Mouse (Mus musculus): ENCODE results near the gene Tiam2. TPM values are rescaled to one million over a fixed set of nuclear protein-coding genes. Genes with fewer than 3 reads are reported as not detected.
"Not testable (repeated sequence)": the region's sequence is repeated elsewhere in the genome, so short reads cannot be mapped to it uniquely, and the experiment has no call there.

Tiam2 gene
- polyA plus RNA-seq, 2 experiments from 2014 or later = 1.0 to 1.7 TPM

DNA sequence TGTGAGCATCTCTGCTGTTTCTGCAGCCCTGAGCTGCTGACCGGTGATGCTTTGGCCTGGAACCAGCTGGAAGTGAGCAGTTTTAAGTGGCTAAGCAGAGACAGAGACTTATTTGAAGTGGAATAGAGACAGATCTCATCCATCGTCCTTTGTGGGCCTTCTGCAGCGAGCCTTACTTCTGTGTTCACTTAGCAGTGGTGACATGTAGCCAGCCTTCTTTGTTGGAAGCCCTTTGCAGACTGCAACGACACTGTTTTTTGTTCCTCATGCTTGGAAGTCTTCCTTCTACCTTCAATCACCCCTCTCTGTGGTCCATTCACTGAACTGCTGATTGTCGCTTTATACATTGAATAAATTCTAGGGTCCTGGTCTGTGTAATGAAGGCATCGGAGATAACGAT lies 18.5 kb downstream of the Tiam2 start:
- ATAC-seq = no peak

DNA sequence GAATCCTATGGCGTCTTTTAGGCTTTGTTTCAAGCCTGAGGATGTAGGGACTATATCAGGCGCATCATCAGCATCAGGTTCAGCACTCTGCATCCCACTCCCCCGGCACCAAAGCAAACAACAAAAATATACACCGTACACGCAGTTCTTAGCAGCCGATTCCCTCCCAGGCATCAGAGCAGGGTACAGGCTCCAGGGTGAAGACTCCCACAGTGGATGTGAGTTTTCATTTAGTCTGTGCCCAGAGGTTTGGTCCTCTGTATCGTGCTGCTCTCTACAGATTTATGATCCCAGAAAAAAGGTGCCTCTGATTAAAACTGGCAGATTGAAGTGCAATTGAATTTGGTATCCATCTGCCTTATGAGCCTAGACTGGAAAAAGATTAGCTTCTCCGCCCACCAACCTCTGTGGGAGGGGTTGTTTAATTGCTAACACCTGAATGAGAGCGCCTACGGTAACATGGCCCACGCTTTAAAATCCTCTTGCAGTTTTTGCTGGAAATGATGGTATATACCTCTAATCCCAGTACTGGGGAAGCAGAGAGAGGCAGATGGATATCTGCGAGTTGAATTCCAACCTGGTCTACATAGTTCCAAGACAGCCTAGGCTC lies 19.0 kb downstream of the Tiam2 start:
- no peak for ATAC-seq

DNA sequence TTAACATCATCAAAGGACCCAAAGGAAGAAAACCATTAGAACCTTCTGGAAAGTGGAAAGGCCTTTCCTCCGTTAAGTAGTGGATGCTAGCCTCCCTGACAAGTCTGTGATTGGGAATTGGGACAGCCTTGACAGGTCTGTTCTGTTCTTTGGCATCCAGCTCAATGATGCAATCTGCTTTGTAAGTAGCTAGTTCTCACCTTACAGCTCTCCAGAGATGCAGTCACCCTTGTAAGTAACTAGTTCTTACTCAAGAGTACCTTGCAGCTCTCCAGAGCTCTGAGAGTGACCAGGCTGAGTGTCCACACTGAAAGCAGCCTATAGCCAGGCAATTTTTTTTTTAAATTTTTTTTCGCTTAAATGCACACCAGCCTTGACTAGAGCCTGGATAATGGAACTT lies 21.4 kb downstream of the Tiam2 start:
- ATAC-seq = no peak

DNA sequence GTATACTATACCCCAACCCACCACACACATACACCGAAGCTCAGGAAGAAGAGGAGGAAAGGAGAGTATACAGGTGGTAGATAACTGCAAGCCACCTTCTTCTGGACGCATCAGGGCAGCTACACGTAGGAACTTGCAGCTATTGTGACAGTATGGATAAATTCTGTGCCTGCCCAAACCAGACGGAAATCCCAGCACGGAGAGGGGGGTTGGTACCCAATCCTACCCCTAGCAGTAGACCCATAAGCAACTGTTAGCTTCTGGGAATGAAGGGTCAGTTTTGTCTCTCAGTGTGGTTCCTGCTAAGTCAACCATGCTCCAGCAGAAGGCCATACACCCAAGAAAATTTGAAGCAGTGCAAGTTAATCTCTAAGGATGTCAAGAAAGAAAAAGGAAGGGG lies 23.0 kb downstream of the Tiam2 start:
- no peak for ATAC-seq

GRCm38 (mm10) chr17:3349939-3350338 lies 23.6 kb downstream of the Tiam2 start:
- ATAC-seq = no peak

DNA sequence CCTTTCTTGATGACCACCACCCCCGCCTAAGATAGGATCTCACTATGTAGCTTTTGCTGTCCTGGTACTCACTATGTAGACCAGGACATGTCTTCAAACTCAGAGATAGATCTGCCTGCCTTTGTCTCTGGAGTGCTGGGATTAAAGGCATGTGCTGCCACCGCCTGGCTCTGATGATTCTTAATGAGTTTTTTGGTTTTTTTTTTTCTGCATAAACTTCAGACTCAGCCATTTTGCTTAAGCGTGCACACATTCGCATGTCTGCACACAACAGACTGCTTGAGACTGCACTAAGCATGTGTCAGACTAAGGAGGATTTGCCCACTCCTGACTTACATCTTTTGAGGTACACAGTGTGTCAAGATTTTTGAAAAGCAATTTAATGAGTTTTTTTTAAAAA lies 24.0 kb downstream of the Tiam2 start:
- no peak for ATAC-seq

- ATAC-seq = no peak
Observed at GRCm38 (mm10) chr17:3351668-3352067, 25.3 kb downstream of the Tiam2 start.

DNA sequence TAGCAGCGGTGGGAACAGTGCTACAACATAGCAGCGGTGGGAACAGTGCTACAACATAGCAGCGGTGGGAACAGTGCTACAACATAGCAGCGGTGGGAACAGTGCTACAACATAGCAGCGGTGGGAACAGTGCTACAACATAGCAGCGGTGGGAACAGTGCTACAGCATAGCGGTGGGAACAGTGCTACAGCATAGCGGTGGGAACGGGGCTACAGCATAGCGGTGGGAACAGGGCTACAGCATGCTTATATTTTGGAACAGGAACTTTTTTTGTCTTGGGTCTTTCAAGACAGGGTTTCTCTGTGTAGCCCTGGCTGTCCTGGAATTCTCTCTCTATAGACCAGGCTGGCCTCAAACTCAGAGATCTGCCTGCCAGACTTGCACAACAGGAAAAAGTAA lies 26.8 kb downstream of the Tiam2 start:
- not testable (repeated sequence) for ATAC-seq

- ATAC-seq = no peak
Observed at GRCm38 (mm10) chr17:3354856-3355255, 28.5 kb downstream of the Tiam2 start.

DNA sequence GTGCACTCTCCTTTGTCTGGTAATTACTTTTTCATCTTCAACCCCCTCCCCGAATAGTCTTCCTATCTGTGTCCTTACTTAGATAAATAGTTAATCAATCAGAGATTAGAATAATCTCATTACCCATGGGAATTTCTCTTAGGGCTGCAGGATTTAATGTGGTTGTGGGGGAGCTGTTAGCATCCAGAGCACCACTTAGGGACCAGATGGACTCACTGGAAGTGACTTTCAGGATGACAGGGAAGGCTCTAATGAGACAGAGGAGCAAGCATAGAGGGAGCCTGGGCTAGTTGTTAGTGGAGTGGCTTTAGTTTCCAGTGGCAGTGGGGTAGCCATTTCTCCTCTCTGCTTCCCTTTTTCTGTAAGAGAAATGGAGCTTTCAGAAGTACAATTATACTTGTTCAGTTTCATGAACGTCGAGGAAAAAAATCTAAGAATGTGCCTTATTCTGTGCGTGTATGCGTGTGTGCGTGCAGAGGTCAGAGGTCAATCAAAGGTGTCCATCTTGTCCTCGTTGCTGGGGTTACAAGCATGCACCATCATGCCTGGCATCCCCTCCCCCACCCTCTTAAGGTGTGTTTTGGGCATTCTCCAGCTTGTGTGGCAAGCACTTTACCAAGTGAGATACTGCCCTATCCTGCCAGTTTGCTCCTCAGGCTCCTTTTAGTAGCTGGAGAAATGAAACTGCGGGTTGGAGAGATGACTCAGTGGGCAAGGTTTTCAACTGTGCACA lies 30.4 kb downstream of the Tiam2 start:
- ATAC-seq = no peak

DNA sequence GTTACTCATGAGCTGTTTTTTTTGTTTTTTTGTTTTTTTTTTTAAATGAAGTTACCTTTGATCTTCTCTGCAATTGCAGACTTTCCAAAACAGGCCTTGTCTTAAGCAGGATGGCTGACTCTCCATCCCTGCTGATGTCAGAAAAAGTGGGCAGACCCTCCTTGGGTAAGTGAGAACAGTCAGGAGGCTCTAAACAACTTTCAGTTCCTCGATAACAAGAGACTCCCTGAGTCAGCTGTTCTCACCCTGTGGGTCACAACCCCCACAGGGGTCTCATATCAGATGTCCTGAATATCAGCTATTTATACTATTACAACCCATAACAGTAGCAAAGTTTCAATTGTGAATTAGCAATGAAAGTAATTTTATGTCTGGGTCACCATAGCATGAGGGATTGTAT lies 33.9 kb downstream of the Tiam2 start:
- no peak for ATAC-seq

- no peak for ATAC-seq
Observed at GRCm38 (mm10) chr17:3361751-3362150, 35.4 kb downstream of the Tiam2 start.

DNA sequence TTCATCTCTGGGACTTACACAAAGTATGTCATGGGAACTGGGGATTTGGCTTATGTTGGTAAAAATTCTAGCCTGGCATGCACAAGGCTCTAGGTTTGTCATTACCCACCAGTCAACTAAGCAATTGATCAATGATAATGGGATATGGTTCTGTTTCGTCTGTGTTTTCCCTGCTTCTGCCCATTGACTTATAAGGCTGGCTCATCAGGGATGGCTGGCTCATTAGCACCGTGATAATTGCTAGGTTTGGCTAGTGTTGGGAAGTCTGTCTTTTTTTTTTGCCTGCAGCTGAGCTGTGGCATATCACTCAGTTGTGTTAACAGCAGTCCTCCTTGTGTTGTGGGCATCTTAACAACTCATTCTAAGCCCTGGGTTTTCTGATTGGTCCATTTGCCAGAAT lies 36.8 kb downstream of the Tiam2 start:
- no peak for ATAC-seq

GRCm38 (mm10) chr17:3366741-3367140 lies 40.4 kb downstream of the Tiam2 start:
- ATAC-seq = no peak

DNA sequence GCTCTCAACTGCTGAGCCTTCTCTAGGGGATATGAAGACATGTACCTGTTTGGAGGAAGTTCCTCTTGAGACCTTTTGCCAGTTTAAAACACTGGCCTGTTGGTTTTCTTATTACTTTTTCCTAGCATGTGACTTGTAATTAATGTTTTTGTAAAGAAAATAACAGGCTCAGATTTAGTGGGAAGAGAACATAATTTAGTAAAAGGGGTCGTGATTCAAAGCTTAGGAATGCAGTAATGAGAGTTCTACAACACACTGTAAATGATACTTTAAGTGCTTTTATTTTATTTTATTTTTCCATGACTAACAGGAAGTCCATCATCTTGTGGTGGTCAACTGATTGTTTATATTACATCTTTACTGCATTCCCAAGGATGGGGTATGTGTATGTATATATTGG lies 42.0 kb downstream of the Tiam2 start:
- ATAC-seq = no peak

DNA sequence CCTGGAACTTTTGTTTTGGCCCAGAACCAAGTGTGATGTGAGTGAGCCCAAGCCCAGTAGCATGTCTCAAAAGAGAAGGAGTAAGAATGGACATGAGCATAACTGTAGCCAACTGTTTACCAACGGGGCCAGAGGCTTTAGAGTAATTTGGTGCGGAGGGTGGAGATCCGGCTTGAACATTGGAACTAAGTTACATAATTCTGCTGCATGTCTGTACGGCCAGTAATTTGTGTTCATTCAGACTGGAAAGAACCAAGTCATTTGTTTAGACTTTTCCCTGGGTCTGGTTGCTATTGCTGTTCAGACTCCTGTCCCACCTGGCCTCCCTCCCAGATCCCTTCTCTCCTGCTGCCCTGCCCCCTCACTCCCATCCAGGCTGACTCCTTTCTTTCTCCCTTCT lies 43.3 kb downstream of the Tiam2 start:
- no peak for ATAC-seq

GRCm38 (mm10) chr17:3378606-3379005 lies 52.2 kb downstream of the Tiam2 start:
- no peak for ATAC-seq

DNA sequence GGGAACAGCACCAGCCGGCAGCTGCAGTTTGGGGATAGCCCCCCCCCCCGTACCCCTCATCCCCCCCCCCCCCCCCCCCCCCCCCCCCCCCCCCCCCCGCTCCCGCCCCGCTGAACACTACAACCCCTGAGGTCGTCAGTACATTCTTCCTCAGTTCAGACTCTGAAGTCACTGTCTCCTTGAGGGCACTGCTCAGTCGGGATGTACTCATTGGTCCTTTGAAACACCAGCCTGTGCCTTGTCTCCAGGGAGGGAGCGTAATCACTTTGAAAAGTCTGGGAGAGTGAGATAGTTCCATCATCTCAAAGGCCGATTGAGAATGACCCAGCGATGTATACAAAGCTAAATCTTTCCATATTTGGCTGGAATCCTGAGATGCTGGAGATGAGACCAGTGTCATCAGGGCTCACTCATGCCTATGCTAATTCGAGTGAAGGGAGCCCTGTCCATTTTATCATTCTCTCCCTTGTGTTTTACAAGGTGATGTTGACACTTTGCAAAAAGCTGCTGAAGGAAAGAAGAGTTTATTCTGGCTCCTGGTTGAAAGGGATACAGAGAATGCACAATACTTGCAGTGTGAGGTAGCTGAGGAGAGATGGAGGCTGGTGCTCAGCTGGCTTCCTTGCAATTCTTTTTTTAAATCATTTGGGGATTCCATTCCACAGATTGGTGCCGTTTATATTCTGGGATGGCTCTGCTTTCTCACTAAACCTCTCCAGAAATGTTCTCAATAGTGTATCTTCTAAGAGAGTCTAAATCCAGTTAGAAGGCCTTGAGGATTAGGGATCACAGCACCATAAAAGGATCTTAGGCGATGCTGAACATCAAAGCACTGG lies 53.6 kb downstream of the Tiam2 start:
- no peak for ATAC-seq

- ATAC-seq = no peak
Observed at GRCm38 (mm10) chr17:3385391-3385790, 59.0 kb downstream of the Tiam2 start.

DNA sequence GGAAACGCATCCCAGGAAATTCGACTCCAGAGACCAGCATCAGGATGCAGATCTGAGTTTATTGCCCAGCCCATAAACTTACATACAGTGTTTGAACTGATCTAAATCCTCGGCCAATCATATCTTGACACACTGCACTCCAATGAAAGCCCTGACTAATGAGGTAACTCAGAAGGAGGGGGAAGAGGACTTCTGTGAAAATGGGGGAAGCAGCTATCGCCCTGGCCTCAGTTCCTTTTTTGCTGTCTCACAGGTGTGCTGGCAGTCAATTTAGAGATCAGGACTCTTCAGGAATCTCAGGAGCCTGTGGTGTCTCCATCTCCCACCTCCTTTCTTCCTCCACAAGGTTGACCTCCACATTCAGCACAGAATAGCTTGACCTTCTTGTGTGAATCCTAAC lies 61.4 kb downstream of the Tiam2 start:
- no peak for ATAC-seq

DNA sequence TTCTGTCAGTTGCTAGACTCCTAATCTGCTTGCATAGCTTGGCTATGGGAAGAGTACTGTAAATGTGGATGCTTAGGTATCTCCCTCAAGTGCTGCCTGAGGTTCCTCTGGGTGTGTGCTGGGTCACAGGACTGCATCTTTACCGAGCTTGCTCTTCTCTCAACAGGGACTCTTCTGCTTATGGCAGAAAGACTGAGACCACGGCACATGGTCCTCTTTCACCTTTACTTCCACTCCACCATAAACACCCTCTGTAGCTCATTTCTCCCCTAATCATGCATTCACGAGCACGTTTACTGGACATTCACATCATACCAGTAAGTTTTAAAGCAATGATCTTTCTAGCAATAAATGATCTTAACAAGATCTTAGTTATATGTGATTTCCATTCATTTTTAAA lies 63.4 kb downstream of the Tiam2 start:
- ATAC-seq = no peak

- ATAC-seq = no peak
Observed at GRCm38 (mm10) chr17:3393981-3394380, 67.6 kb downstream of the Tiam2 start.

DNA sequence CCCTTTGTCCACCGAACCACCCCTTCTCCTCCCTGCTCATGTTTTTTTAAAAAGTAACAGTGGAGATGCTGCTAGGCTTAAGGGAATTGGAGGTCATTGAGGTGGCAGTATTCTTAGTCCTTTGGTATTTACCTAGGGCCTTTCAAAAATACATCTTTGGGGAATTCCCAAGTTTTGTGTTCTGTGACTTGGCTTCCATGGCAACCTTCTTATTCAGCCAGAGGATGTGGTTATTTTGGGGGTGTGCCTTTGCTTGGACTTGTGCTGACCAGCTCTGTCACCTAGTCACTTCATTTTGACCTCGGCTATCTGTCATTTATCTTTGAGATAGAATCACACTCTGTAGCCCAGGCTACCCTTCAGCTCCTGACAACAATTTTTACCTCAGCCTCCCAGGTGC lies 68.6 kb downstream of the Tiam2 start:
- ATAC-seq = no peak

DNA sequence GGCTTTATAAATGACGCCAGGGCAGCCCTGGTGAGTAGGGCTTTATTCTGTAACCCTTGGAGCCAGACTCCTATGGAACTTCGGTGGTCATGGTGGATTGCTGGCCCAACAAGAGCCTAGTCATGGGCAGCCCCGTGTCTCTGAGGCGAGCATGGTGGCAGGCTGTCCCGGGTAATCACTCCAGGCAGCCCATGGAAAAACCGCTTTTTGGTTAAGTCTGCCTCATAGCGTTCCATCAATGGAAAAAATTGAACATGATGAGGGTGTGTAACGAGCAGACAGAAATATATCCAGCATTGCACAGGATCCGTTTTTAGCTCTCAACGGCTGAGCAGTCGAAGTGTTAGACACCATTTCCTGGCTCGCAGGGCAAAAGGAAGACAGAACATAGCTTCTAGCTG lies 70.5 kb downstream of the Tiam2 start:
- ATAC-seq = no peak

Measured in activated CD4-positive, CD25-positive, alpha-beta regulatory T cell, adult 4 months (primary cell).